Mouse (Mus musculus) testis, adult 2 months (tissue): ENCODE measurements around the gene Pdxdc1.

Source experiments
- CTCF ChIP-seq: fragments of 200-500 bp; IDR thresholded peaks from 2 replicates; pipeline ENCODE4 v1.5.1; 2012; ENCODE audit warnings: low read depth, mild to moderate bottlenecking, inconsistent platforms, low read length, moderate library complexity; ENCODE audit not compliant: control insufficient read depth, insufficient read depth, insufficient replicate concordance
- POLR2A ChIP-seq: fragments of 200-500 bp; IDR thresholded peaks from 2 replicates; pipeline ENCODE4 v1.6.1; 2012; ENCODE audit warnings: low read depth, mild to moderate bottlenecking, inconsistent platforms, low read length, moderate library complexity; ENCODE audit not compliant: control insufficient read depth

DNA sequence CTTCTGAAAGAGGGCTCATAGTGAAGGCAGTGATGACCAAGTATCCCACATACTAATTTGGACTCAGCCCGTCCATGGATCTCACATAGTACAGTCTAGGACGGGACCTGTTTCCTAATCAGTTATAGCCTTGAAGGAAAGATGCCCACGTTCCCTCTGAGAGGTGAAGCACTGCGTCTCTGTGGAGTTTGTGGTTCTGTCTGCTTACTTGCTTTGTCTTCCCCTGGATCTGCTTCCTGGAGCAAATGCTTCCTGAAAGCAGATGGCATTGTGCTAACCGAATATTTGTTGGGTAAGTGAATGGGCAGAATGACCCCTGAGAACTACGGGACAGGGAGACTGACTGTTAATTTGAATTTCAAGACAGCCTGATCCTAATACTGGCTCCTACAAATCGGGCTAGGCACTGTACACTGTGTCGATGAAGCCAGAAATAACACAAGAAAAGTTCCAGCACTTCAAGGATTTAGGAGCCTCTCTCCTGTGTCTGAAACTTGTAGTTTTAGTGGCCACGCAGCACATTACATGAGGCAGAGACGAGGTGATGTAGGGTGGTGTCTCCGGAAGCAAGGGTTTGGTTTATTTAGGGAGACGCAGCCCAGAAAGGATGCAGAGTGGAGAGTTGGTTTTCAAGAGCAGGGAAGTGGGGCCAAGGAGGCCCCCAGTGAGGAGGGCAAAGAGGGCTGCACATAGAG is 83.0 kb downstream of the Pdxdc1 start:
- TF ChIP-seq CTCF (no peak), POLR2A (no peak)
